8 mouse cellular contexts compared by ENCODE assay signal in the genomic region with DNA sequence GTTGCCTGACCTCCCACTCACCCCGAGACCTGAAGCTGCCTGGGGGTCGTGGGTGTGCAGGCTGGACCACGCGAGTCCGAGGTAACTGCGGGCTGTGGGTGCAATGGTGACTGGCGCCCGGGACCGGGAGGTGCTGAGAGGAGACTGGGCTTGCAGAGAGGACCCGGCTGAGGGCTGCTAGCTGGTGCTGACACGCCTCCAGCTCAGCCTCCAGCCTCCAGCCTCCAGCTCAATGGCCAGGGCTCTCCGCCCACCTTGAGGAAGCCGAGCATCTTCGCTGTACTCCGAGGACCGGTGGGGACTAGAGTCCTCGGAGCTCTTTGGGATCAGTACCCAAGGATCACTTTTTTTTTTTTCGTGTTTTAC. TPM values are rescaled to one million over a fixed set of nuclear protein-coding genes. Genes with fewer than 3 reads are reported as not detected.
DNase-seq lines count a peak whose midpoint lies in the region; ATAC-seq lines count a peak whose summit lies in the region.

No protein-coding gene starts in this region.

- peak overlapping the region; percentile 75 for H3K4me3 ChIP-seq in kidney, embryonic 15.5 days (replicated peaks)
- peak overlapping the region; percentile 83 for H3K4me3 ChIP-seq in embryonic facial prominence, embryonic 15.5 days (replicated peaks)
- peak overlapping the region; percentile 69 for H3K4me3 ChIP-seq in neural tube, embryonic 12.5 days

- H3K27me3 ChIP-seq in kidney, embryonic 15.5 days: no peaks in the 10 kb centered on the region
- no peaks in the 10 kb centered on the region for H3K27me3 ChIP-seq in embryonic facial prominence, embryonic 15.5 days
- H3K27me3 ChIP-seq in neural tube, embryonic 12.5 days (replicated peaks): no peaks in the 10 kb centered on the region

- peak overlapping the region; percentile 98 for H3K27ac ChIP-seq in kidney, embryonic 15.5 days
- H3K27ac ChIP-seq in embryonic facial prominence, embryonic 15.5 days (replicated peaks): peak overlapping the region; percentile 79
- H3K27ac ChIP-seq in neural tube, embryonic 12.5 days: peak overlapping the region; percentile 32; the same call in 1 of the 2 replicates

- H3K4me2 ChIP-seq in kidney, embryonic 15.5 days: peak overlapping the region; percentile 85
- H3K4me2 ChIP-seq in embryonic facial prominence, embryonic 15.5 days (replicated peaks): peak overlapping the region; percentile 85
- peak overlapping the region; percentile 81 for H3K4me2 ChIP-seq in neural tube, embryonic 12.5 days (replicated peaks)

- no peak for DNase-seq in kidney, adult 18-20 months
- peak; percentile 47 for DNase-seq in MEL-GATA-1-ER (ENCODE audit: extremely low read depth, low read depth)
- peak; percentile 22 to 64 for DNase-seq in kidney, postnatal 36 days
- DNase-seq in frontal cortex, postnatal 25 days (ENCODE audit: low spot score in 2 of 2): no peak
- DNase-seq in thymus, postnatal 36 days: no peak

- no peaks in the 10 kb centered on the region; the same call in 1 of the 2 replicates for H3K9me3 ChIP-seq in kidney, embryonic 15.5 days (replicated peaks)
- H3K9me3 ChIP-seq in embryonic facial prominence, embryonic 15.5 days (replicated peaks): no peaks in the 10 kb centered on the region
- no peaks in the 10 kb centered on the region for H3K9me3 ChIP-seq in neural tube, embryonic 12.5 days

- H3K4me1 ChIP-seq in kidney, embryonic 15.5 days: peaks cover 20% of the 10 kb centered on the region
- peaks cover 9% of the 10 kb centered on the region; the same call in 1 of the 2 replicates for H3K4me1 ChIP-seq in embryonic facial prominence, embryonic 15.5 days
- H3K4me1 ChIP-seq in neural tube, embryonic 12.5 days: peaks cover 11% of the 10 kb centered on the region

- H3K9ac ChIP-seq in kidney, embryonic 15.5 days: peak overlapping the region; percentile 68
- H3K9ac ChIP-seq in embryonic facial prominence, embryonic 15.5 days: peak overlapping the region; percentile 73
- H3K9ac ChIP-seq in neural tube, embryonic 12.5 days: peak overlapping the region; percentile 74

- H3K36me3 ChIP-seq in kidney, embryonic 15.5 days: no peaks in the 10 kb centered on the region
- no peaks in the 10 kb centered on the region for H3K36me3 ChIP-seq in embryonic facial prominence, embryonic 15.5 days
- no peaks in the 10 kb centered on the region for H3K36me3 ChIP-seq in neural tube, embryonic 12.5 days

- peak; percentile 83 for ATAC-seq in kidney, embryonic 15.5 days (replicated peaks; ENCODE audit: low FRiP score)
- ATAC-seq in embryonic facial prominence, embryonic 15.5 days (ENCODE audit: insufficient number of reproducible peaks, low FRiP score, low TSS enrichment, low read depth): peak; percentile 39
- peak; percentile 72 for ATAC-seq in neural tube, embryonic 12.5 days (ENCODE audit: low FRiP score, low read depth)

- under 1% methylated on average over 18 of the region's 18 CpGs for WGBS in kidney, embryonic 15.5 days
- WGBS in embryonic facial prominence, embryonic 15.5 days: under 1% methylated on average over 18 of the region's 18 CpGs
- WGBS in neural tube, embryonic 12.5 days: 0% methylated on average over 18 of the region's 18 CpGs

RNA-seq across cellular contexts. Expression of a gene that starts 0.3 kb away (rescaled TPM):
- 3.2 and 3.7 TPM in 2 replicates for polyA plus RNA-seq in kidney, embryonic 15.5 days (2015; fragmentation: Nextera tagmentation; extraction: Ambion mirVana)
- 4.9 and 5.4 TPM in 2 replicates for polyA plus RNA-seq in embryonic facial prominence, embryonic 15.5 days (2015; fragmentation: Nextera tagmentation; extraction: Ambion mirVana)
- polyA plus RNA-seq in neural tube, embryonic 12.5 days (2016; fragmentation: Nextera tagmentation; extraction: Ambion mirVana): 4.4 and 5.5 TPM in 2 replicates

RNA-seq across cellular contexts. Expression of a gene that starts 39.4 kb away (rescaled TPM):
- polyA plus RNA-seq in kidney, embryonic 15.5 days (2015; fragmentation: Nextera tagmentation; extraction: Ambion mirVana): 150 and 151 TPM in 2 replicates
- polyA plus RNA-seq in embryonic facial prominence, embryonic 15.5 days (2015; fragmentation: Nextera tagmentation; extraction: Ambion mirVana): 127 and 138 TPM in 2 replicates
- 337 and 394 TPM in 2 replicates for polyA plus RNA-seq in neural tube, embryonic 12.5 days (2016; fragmentation: Nextera tagmentation; extraction: Ambion mirVana)

Comparison
In these comparisons a context has a peak if more than half of its experiments do, and no peak if none do; other contexts are left out.
1. DNase-seq: peak in MEL-GATA-1-ER (single experiment) and kidney, postnatal 36 days (2 of 2); none in kidney, adult 18-20 months (single experiment), frontal cortex, postnatal 25 days (0 of 2) and thymus, postnatal 36 days (0 of 2).
2. H3K27ac ChIP-seq: peak in every context shown above with its lines; median percentile 98 in kidney, embryonic 15.5 days; 79 in embryonic facial prominence, embryonic 15.5 days; 32 in neural tube, embryonic 12.5 days.
3. Peak in every context shown above with its lines, with median percentiles within 50 percentile points of each other: ATAC-seq, H3K4me2 ChIP-seq, H3K4me3 ChIP-seq and H3K9ac ChIP-seq.